Mouse (Mus musculus) liver, embryonic 14.5 days (tissue): Measurements from ENCODE around the gene Aifm2.

ENCODE experiments used
- CTCF ChIP-seq: IDR thresholded peaks from 2 replicates; pipeline ENCODE4 v1.5.1; 2016; ENCODE audit warnings: antibody characterized with exemption, low read depth, control low read depth
- EP300 ChIP-seq: IDR thresholded peaks from 2 replicates; pipeline ENCODE4 v1.6.1; 2016; ENCODE audit warnings: antibody characterized with exemption, low read depth

GRCm38 (mm10) chr10:61784414-61784813 lies 69.4 kb downstream of the Aifm2 start:
- TF ChIP-seq CTCF: no peak
- TF ChIP-seq EP300: no peak
